Mouse (Mus musculus): ENCODE measurements around the gene Lysmd4.

- no peak for TF ChIP-seq CTCF (IDR thresholded peaks at IDR 0.05; ENCODE audit: insufficient read depth, low read depth, low read length)
- no peak for TF ChIP-seq POLR2A (IDR thresholded peaks at IDR 0.05; ENCODE audit: insufficient read depth, low read depth, low read length)
Observed at GRCm38 (mm10) chr7:67234797-67235196, 12.5 kb downstream of the Lysmd4 start.
